Mouse (Mus musculus) hindbrain, embryonic 13.5 days (tissue): ENCODE measurements around the gene Dgcr6. TPM values are rescaled to one million over a fixed set of nuclear protein-coding genes. Genes with fewer than 3 reads are reported as not detected.

ENCODE experiments used
- ATAC-seq: fragments of 200-750 bp; cut with Nextera tagmentation; 2 replicates; pipeline ENCODE4 v1.8.0; 2017; ENCODE audit warnings: moderate TSS enrichment; ENCODE audit not compliant: low FRiP score
- H3K27ac ChIP-seq: fragments of 300-500 bp; sonication (generic); 2 replicates; pipeline ENCODE4 v1.5.1; 2015; ENCODE audit warnings: inconsistent platforms, mild to moderate bottlenecking, moderate library complexity
- H3K27me3 ChIP-seq: fragments of 300-500 bp; sonication (generic); 2 replicates; pipeline ENCODE4 v1.6.1; 2015; ENCODE audit warnings: mild to moderate bottlenecking, inconsistent platforms
- H3K36me3 ChIP-seq: fragments of 300-500 bp; sonication (generic); 2 replicates; pipeline ENCODE4 v1.6.1; 2015; ENCODE audit warnings: mild to moderate bottlenecking, inconsistent platforms
- H3K4me1 ChIP-seq: fragments of 300-500 bp; sonication (generic); replicated peaks from 2 replicates; pipeline ENCODE4 v1.6.1; 2015; ENCODE audit warnings: inconsistent platforms
- H3K4me2 ChIP-seq: fragments of 300-500 bp; sonication (generic); 2 replicates; pipeline ENCODE4 v1.6.1; 2015; ENCODE audit warnings: inconsistent platforms, mild to moderate bottlenecking, moderate library complexity
- H3K4me3 ChIP-seq: fragments of 300-500 bp; sonication (generic); 2 replicates; pipeline ENCODE4 v1.5.1; 2015; ENCODE audit warnings: mild to moderate bottlenecking, inconsistent platforms
- H3K9ac ChIP-seq: fragments of 300-500 bp; sonication (generic); 2 replicates; pipeline ENCODE4 v1.6.1; 2015; ENCODE audit warnings: mild to moderate bottlenecking, inconsistent platforms
- H3K9me3 ChIP-seq: fragments of 300-500 bp; sonication (generic); 2 replicates; pipeline ENCODE4 v1.6.1; 2016; ENCODE audit warnings: inconsistent platforms
- WGBS: fragments of 180-500 bp; shearing (Covaris S2); methylation state at CpG from one replicate; pipeline ENCODE4 v1.1.7; 2015; 5-methylcytosine and 5-hydroxymethylcytosine counted together
- polyA plus RNA-seq: library from polyadenylated mRNA; unstranded; fragments of >200 nt; fragmentation: Nextera tagmentation; extraction: Ambion mirVana; gene quantifications from 2 replicates; pipeline ENCODE4 v1.2.1, GENCODE M21; 2015

The Dgcr6 gene
- polyA plus RNA-seq, 1 experiment from 2014 or later, result 179 TPM

DNA sequence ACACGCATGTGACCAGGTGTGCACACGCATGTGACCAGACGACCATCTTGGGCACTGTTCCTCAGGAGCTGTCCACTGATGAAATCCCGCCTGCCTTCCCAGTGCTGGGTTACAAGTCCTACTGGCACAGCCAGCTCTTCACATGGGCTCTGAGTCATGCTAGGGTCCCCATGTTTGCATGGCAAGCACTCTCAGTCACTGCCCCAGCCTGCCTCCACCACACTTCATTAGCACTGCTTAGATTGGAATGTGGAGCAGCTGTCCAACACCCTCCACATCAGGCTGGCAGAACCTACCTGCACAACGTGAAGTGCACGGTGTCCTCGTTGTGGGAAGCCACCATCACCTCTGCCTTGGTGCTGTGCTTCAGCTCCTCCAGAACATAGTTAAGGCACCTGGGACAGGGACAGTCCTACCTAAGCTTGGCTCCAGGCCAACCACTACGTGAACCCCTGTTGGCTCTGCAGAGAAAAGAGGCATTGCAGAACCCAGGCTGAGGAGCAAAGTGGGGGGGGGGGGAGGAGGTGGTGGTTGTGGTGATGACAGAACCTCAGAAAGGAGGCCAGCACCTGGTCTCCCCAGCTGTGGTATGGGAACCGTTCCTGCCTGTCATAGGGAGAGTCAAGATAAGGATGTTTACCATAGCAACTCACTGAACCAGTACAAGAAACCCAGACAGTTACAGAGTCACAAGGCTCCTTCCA lies 20.8 kb downstream of the Dgcr6 start:
- H3K4me2 ChIP-seq, result no peak overlapping the region
- no peaks in the 10 kb centered on the region for H3K27me3 ChIP-seq
- H3K9me3 ChIP-seq, result no peaks in the 10 kb centered on the region
- ATAC-seq, result no peak
- H3K4me3 ChIP-seq, result no peak overlapping the region
- H3K36me3 ChIP-seq, result peaks cover 47% of the 10 kb centered on the region
- no peak overlapping the region for H3K27ac ChIP-seq
- 89% methylated on average over 9 of the region's 9 CpGs for WGBS
- no peak overlapping the region for H3K9ac ChIP-seq
- H3K4me1 ChIP-seq, result peaks cover 28% of the 10 kb centered on the region

- Histone ChIP-seq H3K4me3 (no peak overlapping the region), H3K9me3 (no peaks in the 10 kb centered on the region), H3K4me2 (no peak overlapping the region), H3K27me3 (no peaks in the 10 kb centered on the region), H3K27ac (no peak overlapping the region), H3K4me1 (peaks cover 16% of the 10 kb centered on the region), H3K9ac (no peak overlapping the region), H3K36me3 (peaks cover 37% of the 10 kb centered on the region)
- no peak for ATAC-seq
- 82% methylated on average over 5 of the region's 5 CpGs for WGBS
These were observed 22.0 kb downstream of the Dgcr6 start for GRCm38 (mm10) chr16:18074611-18075010.

DNA sequence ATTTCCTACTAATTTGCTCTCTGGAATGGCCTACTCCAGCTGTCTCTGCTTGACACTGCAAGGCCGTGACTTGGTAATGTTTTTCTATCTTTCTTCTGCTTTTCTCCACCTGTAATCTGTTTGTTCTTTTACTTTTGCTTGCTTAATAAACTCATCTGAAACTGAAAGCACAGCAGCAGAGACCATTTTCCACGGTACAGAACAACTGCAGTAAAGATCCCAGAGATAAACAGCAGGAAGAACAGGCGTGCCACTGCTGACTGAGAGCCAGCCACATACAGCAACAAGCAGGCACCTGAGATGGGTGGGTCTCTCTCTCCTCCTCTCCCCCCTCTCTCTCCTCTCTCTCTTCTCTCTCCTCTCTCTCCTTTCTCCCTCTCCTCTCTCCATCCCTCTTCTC lies 22.5 kb downstream of the Dgcr6 start:
- Histone ChIP-seq H3K4me2 (no peak overlapping the region), H3K4me3 (no peak overlapping the region), H3K27ac (no peak overlapping the region), H3K27me3 (no peaks in the 10 kb centered on the region), H3K36me3 (peaks cover 31% of the 10 kb centered on the region), H3K9me3 (no peaks in the 10 kb centered on the region), H3K9ac (no peak overlapping the region), H3K4me1 (peaks cover 12% of the 10 kb centered on the region; the same call in 1 of the 2 replicates)
- 68% methylated on average over 3 of the region's 3 CpGs for WGBS
- ATAC-seq, result no peak

DNA sequence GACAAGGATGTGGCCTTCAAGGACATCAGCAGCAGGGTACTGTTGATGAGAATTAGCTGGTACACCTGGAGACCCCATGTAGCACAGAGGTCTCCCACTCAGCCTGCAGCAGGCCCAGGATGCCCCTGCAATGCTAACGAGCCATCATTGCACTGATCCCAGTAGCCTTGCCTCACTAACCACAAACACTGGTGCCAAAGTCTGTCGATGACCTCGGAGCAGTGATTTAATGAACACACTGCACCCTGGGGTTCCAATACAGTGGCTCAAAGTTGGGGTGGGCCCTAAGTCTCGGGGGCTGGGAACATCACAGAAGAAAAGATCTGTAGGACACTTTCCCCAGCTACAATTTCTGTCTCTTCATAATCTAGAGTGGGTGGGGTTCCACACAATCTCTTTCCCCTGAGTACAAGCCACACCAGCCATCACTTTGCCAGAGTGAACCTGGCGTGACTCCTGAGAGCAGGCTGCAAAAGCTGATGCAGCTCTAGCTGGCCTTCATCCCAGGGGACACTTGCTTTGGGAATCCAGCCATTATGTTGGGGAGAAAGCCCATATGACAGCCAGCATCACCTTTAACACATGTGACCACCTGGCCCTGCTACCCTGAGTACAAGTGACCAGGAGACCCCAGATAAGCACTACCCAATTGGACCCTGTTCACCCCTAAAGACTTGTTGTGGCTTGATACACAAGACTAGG lies 25.8 kb downstream of the Dgcr6 start:
- Histone ChIP-seq H3K4me2 (no peak overlapping the region), H3K4me3 (no peak overlapping the region), H3K4me1 (no peaks in the 10 kb centered on the region), H3K36me3 (peaks cover 1% of the 10 kb centered on the region), H3K27me3 (no peaks in the 10 kb centered on the region), H3K27ac (no peak overlapping the region), H3K9ac (no peak overlapping the region), H3K9me3 (no peaks in the 10 kb centered on the region)
- ATAC-seq, result no peak
- 91% methylated on average over 5 of the region's 5 CpGs for WGBS

DNA sequence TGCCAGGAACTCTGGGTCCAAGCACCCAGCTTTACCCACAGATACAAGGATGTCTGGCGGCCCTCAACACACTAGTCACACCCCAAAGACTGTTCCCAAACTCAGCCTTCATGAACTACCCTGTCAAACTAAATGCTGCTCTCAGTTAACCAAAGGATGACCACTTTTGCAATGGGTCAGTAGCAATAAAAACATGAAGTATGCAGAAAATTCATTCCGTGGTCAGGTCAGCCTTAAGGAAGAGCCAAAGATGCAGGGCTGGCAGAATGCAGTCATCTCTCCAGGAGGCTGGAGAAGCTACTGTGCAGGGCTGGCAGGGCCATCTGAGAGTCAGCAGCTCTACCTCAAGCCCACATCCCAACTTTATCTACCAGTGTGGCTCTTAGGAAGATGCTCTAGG lies 26.6 kb downstream of the Dgcr6 start:
- no peak overlapping the region for H3K4me3 ChIP-seq
- no peaks in the 10 kb centered on the region for H3K4me1 ChIP-seq
- H3K27me3 ChIP-seq, result no peaks in the 10 kb centered on the region
- no peaks in the 10 kb centered on the region for H3K36me3 ChIP-seq
- H3K9me3 ChIP-seq, result no peaks in the 10 kb centered on the region
- ATAC-seq, result no peak
- 86% methylated on average over 2 of the region's 2 CpGs for WGBS
- no peak overlapping the region for H3K4me2 ChIP-seq
- H3K9ac ChIP-seq, result no peak overlapping the region
- no peak overlapping the region for H3K27ac ChIP-seq

GRCm38 (mm10) chr16:18080171-18080570 lies 27.5 kb downstream of the Dgcr6 start:
- Histone ChIP-seq H3K4me1 (0 out of 2 replicates have a peak, but pooled peaks cover 3% of the 10 kb centered on the region), H3K4me3 (no peak overlapping the region), H3K4me2 (no peak overlapping the region), H3K9me3 (no peaks in the 10 kb centered on the region), H3K36me3 (no peaks in the 10 kb centered on the region), H3K27ac (no peak overlapping the region), H3K9ac (no peak overlapping the region), H3K27me3 (no peaks in the 10 kb centered on the region)
- ATAC-seq, result no peak
- WGBS, result 90% methylated on average over 7 of the region's 7 CpGs

- no peak for ATAC-seq
- H3K9me3 ChIP-seq, result no peaks in the 10 kb centered on the region
- H3K4me2 ChIP-seq, result no peak overlapping the region
- H3K4me1 ChIP-seq, result 0 out of 2 replicates have a peak, but pooled peaks cover 5% of the 10 kb centered on the region
- 83% methylated on average over 10 of the region's 10 CpGs for WGBS
- H3K4me3 ChIP-seq, result no peak overlapping the region
- H3K27me3 ChIP-seq, result no peaks in the 10 kb centered on the region
- no peak overlapping the region for H3K27ac ChIP-seq
- no peak overlapping the region for H3K9ac ChIP-seq
- no peaks in the 10 kb centered on the region for H3K36me3 ChIP-seq
These were observed 28.6 kb downstream of the Dgcr6 start for GRCm38 (mm10) chr16:18081149-18081827.

DNA sequence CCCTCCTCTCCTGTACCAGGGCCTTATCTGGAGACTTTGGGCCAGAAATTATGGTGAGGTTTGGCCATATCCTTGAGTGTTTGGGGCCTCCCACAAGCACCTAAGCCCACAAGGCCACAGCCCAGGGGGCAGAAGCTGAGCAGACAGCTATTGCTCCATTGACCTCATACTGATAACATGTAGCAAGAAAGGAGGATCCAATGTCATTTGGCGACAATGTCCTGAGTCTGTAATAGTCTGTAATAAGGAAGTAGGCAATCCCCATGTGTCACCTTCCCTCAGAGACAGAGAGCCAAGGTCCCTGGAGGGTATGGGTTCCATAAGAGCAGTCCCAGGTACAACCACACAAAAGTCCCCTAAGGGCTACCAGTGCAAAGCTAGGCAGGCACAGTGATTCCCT lies 29.6 kb downstream of the Dgcr6 start:
- 100% methylated on average over 1 of the region's 1 CpGs for WGBS
- H3K27ac ChIP-seq, result no peak overlapping the region
- H3K4me2 ChIP-seq, result no peak overlapping the region
- 0 out of 2 replicates have a peak, but pooled peaks cover 5% of the 10 kb centered on the region for H3K4me1 ChIP-seq
- no peak overlapping the region for H3K9ac ChIP-seq
- ATAC-seq, result no peak
- H3K36me3 ChIP-seq, result no peaks in the 10 kb centered on the region
- H3K9me3 ChIP-seq, result no peaks in the 10 kb centered on the region
- H3K27me3 ChIP-seq, result peaks cover 3% of the 10 kb centered on the region
- no peak overlapping the region for H3K4me3 ChIP-seq

GRCm38 (mm10) chr16:18083231-18083951 lies 30.7 kb downstream of the Dgcr6 start:
- WGBS, result 84% methylated on average over 18 of the region's 18 CpGs
- no peak; the same call in 1 of the 2 replicates for ATAC-seq
- Histone ChIP-seq H3K27ac (no peak overlapping the region), H3K4me2 (no peak overlapping the region), H3K9me3 (no peaks in the 10 kb centered on the region), H3K9ac (no peak overlapping the region), H3K4me3 (no peak overlapping the region), H3K36me3 (no peaks in the 10 kb centered on the region), H3K4me1 (peaks cover 11% of the 10 kb centered on the region), H3K27me3 (peaks cover 14% of the 10 kb centered on the region)

- WGBS, result 95% methylated on average over 7 of the region's 7 CpGs
- H3K4me2 ChIP-seq, result no peak overlapping the region
- no peaks in the 10 kb centered on the region for H3K36me3 ChIP-seq
- peaks cover 23% of the 10 kb centered on the region for H3K27me3 ChIP-seq
- no peak overlapping the region for H3K4me3 ChIP-seq
- no peak overlapping the region for H3K27ac ChIP-seq
- no peaks in the 10 kb centered on the region for H3K9me3 ChIP-seq
- peaks cover 20% of the 10 kb centered on the region for H3K4me1 ChIP-seq
- no peak overlapping the region for H3K9ac ChIP-seq
- no peak for ATAC-seq
These were observed 31.6 kb downstream of the Dgcr6 start for GRCm38 (mm10) chr16:18084262-18084661.

DNA sequence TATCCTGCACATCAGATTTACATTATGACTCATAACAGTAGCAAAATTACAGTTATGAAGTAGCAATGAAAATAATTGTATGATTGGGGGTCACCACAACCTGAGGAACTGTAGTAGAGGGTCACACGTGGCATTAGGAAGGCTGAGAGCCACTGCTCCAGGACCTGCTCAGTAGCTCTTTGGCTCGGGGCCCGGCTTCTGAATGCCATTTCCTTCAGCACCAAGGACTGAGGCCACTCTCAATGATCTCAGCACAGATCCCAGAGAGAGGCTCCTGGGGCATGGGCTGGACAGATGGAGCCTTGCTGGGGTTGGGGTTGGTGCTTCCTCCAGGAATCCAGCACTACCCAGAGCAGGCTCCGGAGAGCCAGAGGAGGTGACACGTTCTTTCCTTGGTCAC lies 34.4 kb downstream of the Dgcr6 start:
- no peak overlapping the region for H3K9ac ChIP-seq
- H3K36me3 ChIP-seq, result no peaks in the 10 kb centered on the region
- no peak overlapping the region for H3K27ac ChIP-seq
- peaks cover 24% of the 10 kb centered on the region for H3K4me1 ChIP-seq
- no peak overlapping the region for H3K4me2 ChIP-seq
- H3K9me3 ChIP-seq, result no peaks in the 10 kb centered on the region
- WGBS, result 91% methylated on average over 5 of the region's 5 CpGs
- peaks cover 31% of the 10 kb centered on the region for H3K27me3 ChIP-seq
- no peak overlapping the region for H3K4me3 ChIP-seq
- no peak for ATAC-seq

DNA sequence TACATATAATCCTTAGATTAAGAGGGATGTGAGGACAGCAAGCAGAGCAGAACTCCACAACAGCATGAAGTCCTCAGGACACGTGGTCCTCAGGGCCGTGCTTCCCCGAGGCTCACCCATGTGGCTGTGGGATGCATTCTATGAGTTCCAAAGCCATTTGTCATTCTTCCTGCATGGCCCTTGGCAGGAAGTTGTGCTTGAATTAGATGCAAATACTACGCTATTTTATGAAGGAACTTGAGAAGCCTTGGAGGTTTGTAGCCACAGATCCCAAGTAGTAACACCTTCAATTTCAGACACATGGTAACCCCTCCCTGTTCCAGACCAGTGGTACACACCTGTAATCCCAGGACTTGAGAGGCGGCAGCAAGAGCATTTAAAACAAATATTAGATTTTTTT lies 43.7 kb downstream of the Dgcr6 start:
- H3K4me1 ChIP-seq, result no peaks in the 10 kb centered on the region
- no peak overlapping the region for H3K4me3 ChIP-seq
- no peak overlapping the region for H3K4me2 ChIP-seq
- H3K9me3 ChIP-seq, result no peaks in the 10 kb centered on the region
- WGBS, result 68% methylated on average over 5 of the region's 5 CpGs
- no peak overlapping the region for H3K9ac ChIP-seq
- H3K36me3 ChIP-seq, result no peaks in the 10 kb centered on the region
- H3K27me3 ChIP-seq, result no peaks in the 10 kb centered on the region
- H3K27ac ChIP-seq, result no peak overlapping the region
- no peak for ATAC-seq
